Mouse (Mus musculus) stomach, postnatal 0 days (tissue): ENCODE data around the gene Mgat1. TPM values are rescaled to one million over a fixed set of nuclear protein-coding genes. Genes with fewer than 3 reads are reported as not detected.

ENCODE experiments used
- ATAC-seq: fragments of 200-750 bp; cut with Nextera tagmentation; 2 replicates; pipeline ENCODE4 v1.8.0; 2017; ENCODE audit not compliant: low FRiP score, low TSS enrichment
- DNase-seq: peaks from one replicate; pipeline ENCODE4 v3.0.0-alpha.2; 2016; ENCODE audit warnings: low spot score
- H3K27ac ChIP-seq: fragments of 300-500 bp; sonication (generic); replicated peaks from 2 replicates; pipeline ENCODE4 v1.5.1; 2014; ENCODE audit warnings: mild to moderate bottlenecking, control low read depth
- H3K27me3 ChIP-seq: fragments of 300-500 bp; sonication (generic); 2 replicates; pipeline ENCODE4 v1.6.1; 2014; ENCODE audit warnings: low read length; ENCODE audit not compliant: control insufficient read depth, insufficient read depth
- H3K36me3 ChIP-seq: fragments of 300-500 bp; sonication (generic); 2 replicates; pipeline ENCODE4 v1.6.1; 2014; ENCODE audit warnings: low read length, mixed read lengths; ENCODE audit not compliant: control insufficient read depth, insufficient read depth
- H3K4me1 ChIP-seq: fragments of 300-500 bp; sonication (generic); replicated peaks from 2 replicates; pipeline ENCODE4 v1.6.1; 2014; ENCODE audit warnings: antibody characterized with exemption; ENCODE audit not compliant: control insufficient read depth, insufficient read depth
- H3K4me2 ChIP-seq: fragments of 300-500 bp; sonication (generic); replicated peaks from 2 replicates; pipeline ENCODE4 v1.6.1; 2014; ENCODE audit warnings: low read depth, mild to moderate bottlenecking, control low read depth, moderate library complexity
- H3K4me3 ChIP-seq: fragments of 300-500 bp; sonication (generic); 2 replicates; pipeline ENCODE4 v1.5.1; 2014; ENCODE audit warnings: low read depth, low read length, control low read depth
- H3K9ac ChIP-seq: fragments of 300-500 bp; sonication (generic); 2 replicates; pipeline ENCODE4 v1.6.1; 2014; ENCODE audit warnings: mild to moderate bottlenecking, low read length, control low read depth, mixed read lengths
- H3K9me3 ChIP-seq: fragments of 300-500 bp; sonication (generic); 2 replicates; pipeline ENCODE4 v1.6.1; 2016; ENCODE audit warnings: low read length; ENCODE audit not compliant: control insufficient read depth
- CTCF ChIP-seq: IDR thresholded peaks from 2 replicates; pipeline ENCODE4 v1.5.1; 2016; ENCODE audit warnings: antibody characterized with exemption, low read depth, mild to moderate bottlenecking, moderate library complexity
- EP300 ChIP-seq: optimal IDR thresholded peaks from 2 replicates; pipeline ENCODE3; 2016; ENCODE audit warnings: antibody characterized with exemption
- WGBS: fragments of 180-500 bp; shearing (Covaris S2); extraction: QIAGEN DNeasy Blood & Tissue Kit; methylation state at CpG from one replicate; pipeline ENCODE4 v1.1.7; 2014; 5-methylcytosine and 5-hydroxymethylcytosine counted together
- polyA plus RNA-seq: library from polyadenylated mRNA; unstranded; fragments of >200 nt; fragmentation: Nextera tagmentation; extraction: Ambion mirVana; gene quantifications from 2 replicates; pipeline ENCODE4 v1.2.1, GENCODE M21; 2015

Gene Mgat1
- polyA plus RNA-seq, 1 experiment from 2014 or later: 43.4 TPM

DNA sequence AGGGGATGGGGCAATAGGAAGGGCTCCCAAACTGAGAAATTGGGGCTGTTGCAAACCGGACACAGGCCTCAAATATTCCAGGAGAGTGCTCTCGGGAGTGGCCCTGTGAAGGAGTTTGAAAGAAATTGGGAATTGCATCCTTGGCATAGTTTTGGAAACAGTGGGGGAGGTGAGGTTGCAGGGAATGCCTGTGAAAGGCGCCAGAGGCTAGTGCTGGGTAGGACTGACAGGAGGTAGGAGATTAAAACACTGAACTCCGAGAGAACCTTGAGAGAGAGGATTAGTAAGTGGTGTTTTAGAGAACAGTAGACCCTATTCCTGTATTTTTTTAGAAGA lies 572 bp downstream of the Mgat1 start:
- Histone ChIP-seq H3K9ac (peak overlapping the region; percentile 56; the same call in 1 of the 2 replicates), H3K36me3 (no peaks in the 10 kb centered on the region), H3K4me2 (peak overlapping the region; percentile 65), H3K4me1 (peaks cover 26% of the 10 kb centered on the region), H3K4me3 (peak overlapping the region; percentile 56), H3K27me3 (no peaks in the 10 kb centered on the region), H3K27ac (peak overlapping the region; percentile 94), H3K9me3 (no peaks in the 10 kb centered on the region)
- no peak for ATAC-seq
- no peak for DNase-seq
- 0% methylated on average over 4 of the region's 4 CpGs for WGBS
- TF ChIP-seq EP300 (no peak), CTCF (no peak)

DNA sequence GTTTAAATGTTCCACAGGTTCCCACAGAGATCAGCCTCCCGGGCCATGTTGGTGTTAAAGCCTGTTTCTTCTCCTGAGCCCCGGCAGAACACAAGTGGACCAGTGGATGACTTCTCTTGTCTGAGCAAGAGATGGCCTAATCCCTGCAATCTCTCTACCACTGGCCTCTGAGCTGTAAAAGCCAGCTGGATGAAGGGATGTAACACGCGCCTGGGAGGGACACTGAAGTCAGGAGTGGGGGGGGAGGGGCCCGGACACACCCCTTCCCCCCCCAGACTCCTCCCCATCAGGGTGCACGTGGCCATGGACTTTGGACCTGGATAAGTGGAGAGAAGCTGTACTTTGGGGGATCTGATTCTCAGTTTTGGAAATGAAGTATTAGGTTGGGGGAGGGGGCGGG lies 1.2 kb downstream of the Mgat1 start:
- TF ChIP-seq CTCF: no peak
- no peak for TF ChIP-seq EP300
- peak; percentile 85 for DNase-seq

GRCm38 (mm10) chr11:49245634-49246415 lies 1.8 kb downstream of the Mgat1 start:
- TF ChIP-seq EP300: no peak
- TF ChIP-seq CTCF: no peak
- H3K9me3 ChIP-seq: no peaks in the 10 kb centered on the region
- peak overlapping the region; percentile 21 for H3K4me3 ChIP-seq
- H3K36me3 ChIP-seq: no peaks in the 10 kb centered on the region
- H3K9ac ChIP-seq: no peak overlapping the region
- no peaks in the 10 kb centered on the region for H3K27me3 ChIP-seq
- H3K27ac ChIP-seq: peak overlapping the region; percentile 94
- H3K4me1 ChIP-seq: peaks cover 26% of the 10 kb centered on the region
- 34% methylated on average over 12 of the region's 12 CpGs for WGBS
- peak overlapping the region; percentile 65 for H3K4me2 ChIP-seq
- DNase-seq (no peak), ATAC-seq (no peak)

More for the DNA sequence above, 1.2 kb downstream of the Mgat1 start:
- WGBS: 20% methylated on average over 7 of the region's 7 CpGs
- peak overlapping the region; percentile 21 for H3K4me3 ChIP-seq
- peak overlapping the region; percentile 94 for H3K27ac ChIP-seq
- no peak overlapping the region for H3K9ac ChIP-seq
- no peaks in the 10 kb centered on the region for H3K36me3 ChIP-seq
- H3K4me1 ChIP-seq: peaks cover 26% of the 10 kb centered on the region
- no peak for ATAC-seq
- no peaks in the 10 kb centered on the region for H3K9me3 ChIP-seq
- H3K27me3 ChIP-seq: no peaks in the 10 kb centered on the region
- H3K4me2 ChIP-seq: peak overlapping the region; percentile 65

DNA sequence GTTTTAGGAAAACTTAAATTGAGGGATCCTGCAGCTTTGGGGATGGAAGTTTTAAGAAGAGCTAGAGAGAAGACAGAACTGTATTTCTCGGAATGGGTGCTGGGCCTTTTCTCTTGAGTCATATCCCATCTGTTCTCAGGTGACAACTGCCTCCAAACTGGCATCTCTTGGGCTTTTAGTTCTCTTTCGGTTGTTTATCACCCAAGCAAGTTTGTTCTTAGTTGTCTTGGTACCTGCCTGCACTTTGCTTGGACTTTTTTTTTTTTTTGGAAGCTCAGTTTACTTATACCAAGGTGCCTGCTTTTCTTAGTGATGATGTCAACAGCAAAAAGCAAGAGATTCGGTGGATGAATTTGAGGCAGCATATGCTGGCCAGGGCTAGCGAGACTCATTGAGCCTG lies 2.5 kb downstream of the Mgat1 start:
- Histone ChIP-seq H3K27ac (0 out of 2 replicates have a peak overlapping the region, but pooled peaks have one; percentile 56), H3K9me3 (no peaks in the 10 kb centered on the region), H3K27me3 (no peaks in the 10 kb centered on the region), H3K4me1 (peaks cover 31% of the 10 kb centered on the region), H3K36me3 (no peaks in the 10 kb centered on the region), H3K9ac (no peak overlapping the region), H3K4me2 (no peak overlapping the region; the same call in 1 of the 2 replicates), H3K4me3 (no peak overlapping the region)
- TF ChIP-seq CTCF: no peak
- no peak for TF ChIP-seq EP300
- no peak for ATAC-seq
- 80% methylated on average over 4 of the region's 4 CpGs for WGBS
- no peak for DNase-seq

DNA sequence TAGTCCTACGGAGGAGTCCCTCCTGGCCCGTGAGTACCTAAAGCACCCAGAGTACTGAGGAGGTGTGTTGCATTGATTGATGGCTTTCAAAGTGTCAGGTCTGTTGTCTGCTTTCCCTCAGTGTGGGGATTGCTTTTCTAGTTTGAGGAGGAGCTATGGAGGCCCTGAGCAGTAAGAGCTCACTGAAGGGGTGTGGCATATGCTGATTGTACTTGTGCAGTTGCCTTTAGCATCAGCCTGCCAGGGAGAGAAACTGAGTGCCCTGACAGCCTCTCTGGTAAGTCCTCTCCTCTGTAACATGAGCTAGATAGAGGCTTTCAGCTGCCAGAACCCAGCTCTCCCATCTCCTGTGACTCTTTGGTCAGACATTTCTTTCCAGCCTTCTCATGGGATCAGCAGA lies 3.3 kb downstream of the Mgat1 start:
- Histone ChIP-seq H3K9me3 (no peaks in the 10 kb centered on the region), H3K27me3 (no peaks in the 10 kb centered on the region), H3K9ac (no peak overlapping the region), H3K4me2 (no peak overlapping the region; the same call in 1 of the 2 replicates), H3K36me3 (no peaks in the 10 kb centered on the region), H3K4me1 (peaks cover 33% of the 10 kb centered on the region), H3K27ac (peak overlapping the region; percentile 56), H3K4me3 (no peak overlapping the region)
- no peak for DNase-seq
- no peak for ATAC-seq
- WGBS: 23% methylated on average over 2 of the region's 2 CpGs
- TF ChIP-seq CTCF: no peak
- no peak for TF ChIP-seq EP300
